Mouse (Mus musculus) heart, embryonic 16.5 days (tissue): ENCODE data around the gene Strc. TPM values are rescaled to one million over a fixed set of nuclear protein-coding genes. Genes with fewer than 3 reads are reported as not detected.

Experiments used
- ATAC-seq: fragments of 200-750 bp; cut with Nextera tagmentation; replicated peaks from 2 replicates; pipeline ENCODE4 v1.8.0; 2017; ENCODE audit warnings: moderate number of reproducible peaks; ENCODE audit not compliant: insufficient read depth, low FRiP score; ENCODE audit errors: extremely low read depth
- H3K27ac ChIP-seq: fragments of 300-500 bp; sonication (generic); 2 replicates; pipeline ENCODE4 v1.5.1; 2014; ENCODE audit warnings: mild to moderate bottlenecking, low read length, control low read depth, moderate library complexity
- H3K27me3 ChIP-seq: fragments of 300-500 bp; sonication (generic); 2 replicates; pipeline ENCODE4 v1.6.1; 2014; ENCODE audit warnings: low read length, mixed read lengths; ENCODE audit not compliant: control insufficient read depth, insufficient read depth
- H3K36me3 ChIP-seq: fragments of 300-500 bp; sonication (generic); 2 replicates; pipeline ENCODE4 v1.6.1; 2014; ENCODE audit not compliant: control insufficient read depth, insufficient read depth
- H3K4me1 ChIP-seq: fragments of 300-500 bp; sonication (generic); 2 replicates; pipeline ENCODE4 v1.6.1; 2014; ENCODE audit warnings: low read length, mixed read lengths; ENCODE audit not compliant: control insufficient read depth, insufficient read depth
- H3K4me2 ChIP-seq: fragments of 300-500 bp; sonication (generic); 2 replicates; pipeline ENCODE4 v1.6.1; 2014; ENCODE audit warnings: low read depth, mild to moderate bottlenecking, control low read depth, low read length
- H3K4me3 ChIP-seq: fragments of 300-500 bp; sonication (generic); 2 replicates; pipeline ENCODE4 v1.5.1; 2014; ENCODE audit warnings: mild to moderate bottlenecking, control low read depth, low read length
- H3K9ac ChIP-seq: fragments of 300-500 bp; sonication (generic); 2 replicates; pipeline ENCODE4 v1.6.1; 2014; ENCODE audit warnings: low read length, control low read depth
- H3K9me3 ChIP-seq: fragments of 300-500 bp; sonication (generic); replicated peaks from 2 replicates; pipeline ENCODE4 v1.6.1; 2016; ENCODE audit warnings: low read length; ENCODE audit not compliant: control insufficient read depth
- WGBS: fragments of 180-500 bp; shearing (Covaris S2); extraction: QIAGEN DNeasy Blood & Tissue Kit; methylation state at CpG from one replicate; pipeline ENCODE4 v1.1.7; 2014; 5-methylcytosine and 5-hydroxymethylcytosine counted together
- polyA plus RNA-seq: library from polyadenylated mRNA; unstranded; fragments of >200 nt; fragmentation: Nextera tagmentation; extraction: Ambion mirVana; gene quantifications from 2 replicates; pipeline ENCODE4 v1.2.1, GENCODE M21; 2015

Gene Strc
- polyA plus RNA-seq, 1 experiment from 2014 or later = not detected

- Histone ChIP-seq H3K9me3 (no peaks in the 10 kb centered on the region), H3K4me1 (no peaks in the 10 kb centered on the region), H3K4me3 (no peak overlapping the region), H3K4me2 (no peak overlapping the region), H3K36me3 (0 out of 2 replicates have a peak, but pooled peaks cover 2% of the 10 kb centered on the region), H3K9ac (no peak overlapping the region), H3K27me3 (no peaks in the 10 kb centered on the region), H3K27ac (no peak overlapping the region)
- 90% methylated on average over 2 of the region's 2 CpGs for WGBS
- ATAC-seq = no peak
Measured at GRCm38 (mm10) chr2:121329492-121329891, 57.5 kb downstream of the Strc start.

GRCm38 (mm10) chr2:121323693-121324470 lies 63.1 kb downstream of the Strc start:
- Histone ChIP-seq H3K27ac (no peak overlapping the region), H3K4me2 (no peak overlapping the region), H3K36me3 (peaks cover 6% of the 10 kb centered on the region), H3K9me3 (no peaks in the 10 kb centered on the region), H3K4me3 (no peak overlapping the region), H3K4me1 (peaks cover 4% of the 10 kb centered on the region; the same call in 1 of the 2 replicates), H3K9ac (no peak overlapping the region), H3K27me3 (no peaks in the 10 kb centered on the region)
- no peak for ATAC-seq
- WGBS = 52% methylated on average over 10 of the region's 10 CpGs

- Histone ChIP-seq H3K27me3 (no peaks in the 10 kb centered on the region), H3K4me1 (peaks cover 4% of the 10 kb centered on the region; the same call in 1 of the 2 replicates), H3K27ac (no peak overlapping the region), H3K9me3 (no peaks in the 10 kb centered on the region), H3K4me3 (no peak overlapping the region), H3K36me3 (peaks cover 6% of the 10 kb centered on the region), H3K4me2 (no peak overlapping the region), H3K9ac (no peak overlapping the region)
- WGBS = 88% methylated on average over 10 of the region's 10 CpGs
- ATAC-seq = no peak
Measured at GRCm38 (mm10) chr2:121323041-121323440, 63.9 kb downstream of the Strc start.

- WGBS = 55% methylated on average over 8 of the region's 8 CpGs
- Histone ChIP-seq H3K4me1 (no peaks in the 10 kb centered on the region), H3K9me3 (no peaks in the 10 kb centered on the region), H3K4me3 (no peak overlapping the region), H3K27ac (no peak overlapping the region), H3K4me2 (no peak overlapping the region), H3K9ac (no peak overlapping the region), H3K27me3 (no peaks in the 10 kb centered on the region), H3K36me3 (peaks cover 1% of the 10 kb centered on the region)
- ATAC-seq = no peak
Measured at GRCm38 (mm10) chr2:121316278-121316677, 70.7 kb downstream of the Strc start.

Other genes with a start within 250 kb of the Strc start
- 14.9 and 19.7 TPM in 2 replicates for gene Adal, start 246.7 kb downstream of the Strc start, polyA plus RNA-seq
- 19.0 and 20.1 TPM in 2 replicates for gene Lcmt2, start 246.5 kb downstream of the Strc start, polyA plus RNA-seq
- gene Tubgcp4, start 216.5 kb downstream of the Strc start, polyA plus RNA-seq = 34.1 and 36.1 TPM in 2 replicates
- 6.3 and 7.1 TPM in 2 replicates for gene Zscan29, start 216.0 kb downstream of the Strc start, polyA plus RNA-seq
- 34.5 and 42.4 TPM in 2 replicates for gene Trp53bp1, start 115.8 kb downstream of the Strc start, polyA plus RNA-seq
- gene Map1a, start 97.6 kb downstream of the Strc start, polyA plus RNA-seq = 3.7 and 4.0 TPM in 2 replicates
- gene Ppip5k1, start 31.8 kb downstream of the Strc start, polyA plus RNA-seq = 11.0 and 13.5 TPM in 2 replicates
- gene Ckmt1, start 29.5 kb downstream of the Strc start, polyA plus RNA-seq = 2.4 and 4.2 TPM in 2 replicates
- 468 and 473 TPM in 2 replicates for gene Pdia3, start 26.6 kb upstream of the Strc start, polyA plus RNA-seq
- gene Catsper2, start 26.6 kb upstream of the Strc start, polyA plus RNA-seq = 2.7 and 3.4 TPM in 2 replicates
- 1.1 and 1.6 TPM in 2 replicates for gene Ell3, start 57.1 kb upstream of the Strc start, polyA plus RNA-seq
- 468 and 577 TPM in 2 replicates for gene Serf2, start 62.0 kb upstream of the Strc start, polyA plus RNA-seq
- 81.2 and 83.9 TPM in 2 replicates for gene Hypk, start 66.1 kb upstream of the Strc start, polyA plus RNA-seq
- 0.11 and 0.19 TPM in 2 replicates for gene Serinc4, start 69.6 kb upstream of the Strc start, polyA plus RNA-seq
- gene Mfap1b, start 86.9 kb upstream of the Strc start, polyA plus RNA-seq = 43.6 and 50.9 TPM in 2 replicates
- gene Mfap1a, start 119.5 kb upstream of the Strc start, polyA plus RNA-seq = 21.2 and 25.3 TPM in 2 replicates
- gene Wdr76, start 119.6 kb upstream of the Strc start, polyA plus RNA-seq = 5.7 and 7.8 TPM in 2 replicates